Mouse (Mus musculus) C2C12 (cell line): Measurements from ENCODE around the gene Megf11.

ENCODE experiments used
- CEBPB ChIP-seq: IDR thresholded peaks from one replicate; pipeline ENCODE4 v1.6.1; 2011; ENCODE audit warnings: low read depth, mild to moderate bottlenecking, control low read depth, moderate library complexity
- CTCF ChIP-seq: IDR thresholded peaks from one replicate; pipeline ENCODE4 v1.5.1; 2011; ENCODE audit not compliant: control insufficient read depth, insufficient read depth, insufficient read length
- MAX ChIP-seq: IDR thresholded peaks from one replicate; pipeline ENCODE4 v1.6.1; 2011; ENCODE audit warnings: mild to moderate bottlenecking, control low read depth
- MYOG ChIP-seq: IDR thresholded peaks from one replicate; pipeline ENCODE4 v1.6.1; 2011; ENCODE audit not compliant: control insufficient read depth, insufficient read length; ENCODE audit errors: extremely low read depth
- USF1 ChIP-seq: IDR thresholded peaks from one replicate; pipeline ENCODE4 v1.6.1; 2011; ENCODE audit warnings: low read depth, mild to moderate bottlenecking, control low read depth, moderate library complexity

DNA sequence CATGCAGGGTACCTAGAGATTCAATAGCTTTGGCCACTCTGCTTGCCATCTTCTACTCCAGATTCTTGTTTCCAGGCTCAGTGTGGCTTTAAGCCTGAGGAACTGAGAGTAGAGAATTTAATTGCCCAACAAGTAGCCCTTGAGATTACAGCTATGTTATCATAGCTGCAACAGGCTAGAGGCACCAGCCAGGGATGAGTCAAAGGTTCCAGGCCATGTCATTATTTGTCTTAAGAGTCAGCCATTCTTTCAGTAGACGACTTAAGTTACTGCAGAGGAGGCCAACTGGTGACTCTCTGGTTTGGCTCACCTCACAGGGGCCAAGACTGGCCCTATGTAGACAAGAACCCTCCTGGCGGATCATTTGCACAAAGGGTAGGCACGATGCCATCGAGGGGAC lies 311.0 kb downstream of the Megf11 start:
- no peak for TF ChIP-seq CTCF
- TF ChIP-seq MAX, result no peak
- TF ChIP-seq USF1, result no peak
- TF ChIP-seq CEBPB, result peak; percentile 14
- no peak for TF ChIP-seq MYOG
